Mouse (Mus musculus): ENCODE data around the gene Ldlrad2. TPM values are rescaled to one million over a fixed set of nuclear protein-coding genes. Genes with fewer than 3 reads are reported as not detected.
A peak's percentile ranks its signal among the peaks of the same experiment; 100 is the strongest.
"Not testable (repeated sequence)": the region's sequence is repeated elsewhere in the genome, so short reads cannot be mapped to it uniquely, and the experiment has no call there.

Ldlrad2 gene
- polyA plus RNA-seq, 1 experiment from 2014 or later, result 0.58 TPM

DNA sequence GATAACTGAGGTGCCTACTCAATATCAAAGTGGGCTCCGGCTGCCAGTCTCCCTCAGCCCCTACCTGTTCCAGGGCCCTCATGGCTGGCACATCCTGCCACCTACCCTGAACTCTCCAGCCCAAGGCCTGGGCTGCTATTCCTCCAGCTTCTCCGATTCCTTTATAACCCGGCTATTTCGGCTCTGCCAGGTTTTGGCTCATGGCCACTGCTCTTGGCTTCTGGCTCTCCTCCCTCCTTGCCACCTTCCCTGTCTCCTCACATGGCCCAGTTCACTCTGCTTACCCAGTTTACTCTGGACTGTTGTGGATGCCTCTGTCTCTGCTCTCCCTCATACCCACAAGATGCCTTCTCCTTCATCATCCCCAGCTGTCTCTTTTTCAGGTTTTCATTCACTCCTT lies 16.6 kb upstream of the Ldlrad2 start:
- Histone ChIP-seq H3K36me3 (no peaks in the 10 kb centered on the region), H3K4me1 (replicated peaks) (peaks cover 16% of the 10 kb centered on the region), H3K9ac (replicated peaks) (no peak overlapping the region), H3K4me2 (replicated peaks) (no peak overlapping the region), H3K27ac (no peak overlapping the region), H3K4me3 (replicated peaks) (no peak overlapping the region), H3K27me3 (no peaks in the 10 kb centered on the region), H3K9me3 (no peaks in the 10 kb centered on the region)
- WGBS, result 93% methylated on average over 4 of the region's 4 CpGs
- no peak for ATAC-seq

- Histone ChIP-seq H3K4me3 (replicated peaks) (no peak overlapping the region), H3K27me3 (no peaks in the 10 kb centered on the region), H3K4me2 (replicated peaks) (no peak overlapping the region), H3K9ac (replicated peaks) (no peak overlapping the region), H3K27ac (no peak overlapping the region), H3K36me3 (no peaks in the 10 kb centered on the region), H3K9me3 (no peaks in the 10 kb centered on the region), H3K4me1 (replicated peaks) (peaks cover 3% of the 10 kb centered on the region; the same call in 1 of the 2 replicates)
- no peak for ATAC-seq
- 85% methylated on average over 3 of the region's 3 CpGs for WGBS
These were observed 15.2 kb upstream of the Ldlrad2 start for GRCm38 (mm10) chr4:137589586-137589985.

- H3K4me1 ChIP-seq (replicated peaks); ATAC-seq; H3K4me3 ChIP-seq (replicated peaks); H3K27ac ChIP-seq; H3K9me3 ChIP-seq; H3K4me2 ChIP-seq (replicated peaks); H3K36me3 ChIP-seq; H3K9ac ChIP-seq (replicated peaks); H3K27me3 ChIP-seq: not testable (repeated sequence)
- WGBS, result 87% methylated on average over 2 of the region's 3 CpGs
These were observed 14.7 kb upstream of the Ldlrad2 start for GRCm38 (mm10) chr4:137589095-137589494.

DNA sequence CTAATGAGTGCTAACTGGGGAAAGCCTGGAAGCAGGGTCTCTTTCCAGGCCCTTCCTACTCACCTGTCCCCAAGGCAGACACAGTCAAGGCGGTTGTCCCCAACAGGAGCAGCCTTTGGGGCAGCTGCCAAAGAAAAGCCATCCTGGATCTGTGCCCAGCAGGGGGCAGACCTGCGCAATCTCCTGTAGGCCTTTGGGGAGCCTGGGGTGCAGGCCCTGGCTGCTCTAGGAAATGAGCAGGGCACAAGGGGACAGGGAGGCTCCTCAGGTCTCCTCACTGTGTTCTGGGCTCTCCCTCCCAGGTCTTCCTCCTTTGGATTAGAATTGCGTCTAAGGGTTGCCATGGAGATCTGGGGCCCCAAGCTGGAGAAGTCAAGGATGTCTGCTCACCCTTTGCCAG lies 7.4 kb upstream of the Ldlrad2 start:
- Histone ChIP-seq H3K4me3 (replicated peaks) (no peak overlapping the region), H3K9me3 (no peaks in the 10 kb centered on the region), H3K9ac (replicated peaks) (no peak overlapping the region), H3K27me3 (peaks cover 24% of the 10 kb centered on the region), H3K27ac (no peak overlapping the region), H3K36me3 (no peaks in the 10 kb centered on the region), H3K4me1 (replicated peaks) (peaks cover 9% of the 10 kb centered on the region), H3K4me2 (replicated peaks) (no peak overlapping the region)
- no peak for ATAC-seq
- 28% methylated on average over 3 of the region's 3 CpGs for WGBS

- Histone ChIP-seq H3K36me3 (no peaks in the 10 kb centered on the region), H3K27me3 (peaks cover 24% of the 10 kb centered on the region), H3K9ac (replicated peaks) (no peak overlapping the region), H3K4me1 (replicated peaks) (peaks cover 9% of the 10 kb centered on the region), H3K27ac (no peak overlapping the region), H3K4me3 (replicated peaks) (no peak overlapping the region), H3K4me2 (replicated peaks) (no peak overlapping the region), H3K9me3 (no peaks in the 10 kb centered on the region)
- WGBS, result 68% methylated on average over 2 of the region's 2 CpGs
- ATAC-seq, result no peak
These were observed 5.9 kb upstream of the Ldlrad2 start for GRCm38 (mm10) chr4:137580299-137580698.

DNA sequence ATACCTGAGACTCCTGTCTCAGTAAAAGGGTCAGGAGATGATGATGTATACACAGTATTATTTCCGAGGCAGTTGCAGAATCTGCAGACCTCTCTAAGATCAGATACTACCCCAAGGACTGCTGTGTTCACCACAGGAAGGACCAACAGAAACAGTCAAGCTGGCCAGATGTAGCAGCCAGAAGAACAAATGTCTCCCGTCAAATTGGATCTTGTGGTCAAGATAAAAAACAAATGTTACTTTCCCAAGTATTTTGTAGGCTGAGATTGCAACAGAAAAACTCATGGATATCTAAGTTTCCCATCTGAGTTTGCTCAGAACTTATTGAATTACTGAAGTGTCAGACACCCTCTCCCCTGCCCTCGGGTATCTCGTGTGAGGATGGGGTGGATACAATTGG lies 5.4 kb upstream of the Ldlrad2 start:
- Histone ChIP-seq H3K27ac (no peak overlapping the region), H3K4me1 (replicated peaks) (peaks cover 9% of the 10 kb centered on the region)
- 52% methylated on average over 4 of the region's 4 CpGs for WGBS

GRCm38 (mm10) chr4:137578181-137578845 lies 3.9 kb upstream of the Ldlrad2 start:
- Histone ChIP-seq H3K4me1 (replicated peaks) (peaks cover 9% of the 10 kb centered on the region), H3K9me3 (no peaks in the 10 kb centered on the region), H3K4me2 (replicated peaks) (peak overlapping the region; percentile 61), H3K9ac (replicated peaks) (peak overlapping the region; percentile 37), H3K27ac (no peak overlapping the region), H3K27me3 (peaks cover 24% of the 10 kb centered on the region), H3K36me3 (no peaks in the 10 kb centered on the region), H3K4me3 (replicated peaks) (peak overlapping the region; percentile 37)
- 3% methylated on average over 39 of the region's 39 CpGs for WGBS
- ATAC-seq, result peak; percentile 53; the same call in 1 of the 2 replicates

More for the DNA sequence above, 5.4 kb upstream of the Ldlrad2 start:
- no peak overlapping the region for H3K4me3 ChIP-seq (replicated peaks)
- H3K9me3 ChIP-seq, result no peaks in the 10 kb centered on the region
- peaks cover 24% of the 10 kb centered on the region for H3K27me3 ChIP-seq
- H3K4me2 ChIP-seq (replicated peaks), result no peak overlapping the region
- H3K9ac ChIP-seq (replicated peaks), result no peak overlapping the region
- no peaks in the 10 kb centered on the region for H3K36me3 ChIP-seq
- no peak for ATAC-seq

DNA sequence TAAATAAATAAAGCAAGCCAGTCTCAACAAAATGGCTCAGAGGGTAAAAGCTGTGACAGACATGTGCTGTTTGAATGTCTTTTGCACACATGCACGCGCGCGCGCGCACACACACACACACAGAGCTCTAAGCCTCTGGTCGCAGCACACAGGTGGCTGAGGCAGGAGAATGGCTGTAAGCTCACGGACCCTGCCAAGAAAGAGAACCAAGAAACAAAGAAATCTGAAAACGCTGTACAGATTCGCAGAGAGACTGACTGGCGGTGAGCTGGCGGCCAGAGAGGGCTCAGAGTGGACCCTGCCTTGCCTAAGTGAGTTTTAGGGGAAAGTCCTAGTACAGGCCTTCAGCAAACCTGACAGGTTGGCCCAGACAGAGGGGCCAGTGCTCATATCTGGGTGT lies 3.1 kb upstream of the Ldlrad2 start:
- no peaks in the 10 kb centered on the region for H3K36me3 ChIP-seq
- no peak overlapping the region for H3K4me3 ChIP-seq (replicated peaks)
- H3K27me3 ChIP-seq, result peaks cover 24% of the 10 kb centered on the region
- peaks cover 9% of the 10 kb centered on the region for H3K4me1 ChIP-seq (replicated peaks)
- ATAC-seq, result no peak
- no peak overlapping the region for H3K9ac ChIP-seq (replicated peaks)
- H3K4me2 ChIP-seq (replicated peaks), result no peak overlapping the region
- 96% methylated on average over 12 of the region's 12 CpGs for WGBS
- no peaks in the 10 kb centered on the region for H3K9me3 ChIP-seq
- no peak overlapping the region for H3K27ac ChIP-seq

GRCm38 (mm10) chr4:137569873-137570272 lies 4.5 kb downstream of the Ldlrad2 start:
- Histone ChIP-seq H3K27ac (no peak overlapping the region), H3K36me3 (no peaks in the 10 kb centered on the region), H3K9ac (replicated peaks) (no peak overlapping the region), H3K4me3 (replicated peaks) (no peak overlapping the region), H3K4me1 (replicated peaks) (no peaks in the 10 kb centered on the region), H3K9me3 (no peaks in the 10 kb centered on the region), H3K4me2 (replicated peaks) (no peak overlapping the region), H3K27me3 (no peaks in the 10 kb centered on the region)
- ATAC-seq, result no peak
- 85% methylated on average over 9 of the region's 9 CpGs for WGBS

- WGBS, result 90% methylated on average over 16 of the region's 16 CpGs
- no peak for ATAC-seq
These were observed 17.6 kb downstream of the Ldlrad2 start for GRCm38 (mm10) chr4:137556673-137557210.

GRCm38 (mm10) chr4:137553466-137553865 lies 20.9 kb downstream of the Ldlrad2 start:
- Histone ChIP-seq H3K4me2 (replicated peaks) (no peak overlapping the region), H3K9me3 (no peaks in the 10 kb centered on the region), H3K27me3 (no peaks in the 10 kb centered on the region), H3K4me3 (replicated peaks) (no peak overlapping the region), H3K27ac (no peak overlapping the region), H3K36me3 (peaks cover 12% of the 10 kb centered on the region), H3K4me1 (replicated peaks) (no peaks in the 10 kb centered on the region), H3K9ac (replicated peaks) (no peak overlapping the region)
- 96% methylated on average over 17 of the region's 17 CpGs for WGBS
- ATAC-seq, result no peak

More at GRCm38 (mm10) chr4:137556673-137557210, 17.6 kb downstream of the Ldlrad2 start:
- Histone ChIP-seq H3K4me2 (replicated peaks) (no peak overlapping the region), H3K27ac (no peak overlapping the region), H3K9ac (replicated peaks) (no peak overlapping the region), H3K9me3 (no peaks in the 10 kb centered on the region), H3K4me1 (replicated peaks) (no peaks in the 10 kb centered on the region), H3K36me3 (peaks cover 10% of the 10 kb centered on the region), H3K4me3 (replicated peaks) (no peak overlapping the region), H3K27me3 (no peaks in the 10 kb centered on the region)

DNA sequence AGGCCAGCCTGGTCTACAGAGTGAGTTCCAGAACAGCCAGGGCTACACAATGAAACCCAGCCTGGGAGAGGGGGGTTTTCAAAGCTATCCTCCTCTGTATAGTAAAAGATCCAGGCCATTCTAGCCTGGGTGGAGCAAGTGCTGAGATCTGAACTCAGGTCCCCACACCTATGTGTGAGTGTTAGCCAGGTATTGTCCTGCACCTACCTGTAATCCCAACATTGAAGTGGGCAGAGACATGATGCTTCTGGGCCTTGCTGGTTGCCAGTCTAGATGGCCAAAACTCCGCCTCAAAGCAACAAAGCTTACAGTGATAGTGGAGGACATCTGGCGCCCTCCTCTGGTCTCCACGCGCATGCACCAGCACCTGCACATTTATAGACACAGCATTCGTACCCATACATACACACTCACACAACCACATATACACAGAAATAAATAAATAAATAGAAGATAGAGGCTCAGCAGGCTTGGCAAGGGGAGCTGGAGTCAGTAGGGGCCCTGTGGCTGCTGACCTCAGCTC lies 28.3 kb downstream of the Ldlrad2 start:
- H3K27me3 ChIP-seq, result no peaks in the 10 kb centered on the region
- H3K4me3 ChIP-seq (replicated peaks), result no peak overlapping the region
- 72% methylated on average over 5 of the region's 5 CpGs for WGBS
- no peak overlapping the region for H3K4me2 ChIP-seq (replicated peaks)
- no peak overlapping the region for H3K9ac ChIP-seq (replicated peaks)
- no peaks in the 10 kb centered on the region for H3K9me3 ChIP-seq
- no peaks in the 10 kb centered on the region for H3K4me1 ChIP-seq (replicated peaks)
- peaks cover 4% of the 10 kb centered on the region; the same call in 1 of the 2 replicates for H3K36me3 ChIP-seq
- no peak overlapping the region for H3K27ac ChIP-seq
- ATAC-seq, result no peak
